Mouse (Mus musculus): Measurements from ENCODE around the gene Sema4a. TPM values are rescaled to one million over a fixed set of nuclear protein-coding genes. Genes with fewer than 3 reads are reported as not detected.

The Sema4a gene
- polyA plus RNA-seq, 1 experiment from 2014 or later, result 5.3 TPM

DNA sequence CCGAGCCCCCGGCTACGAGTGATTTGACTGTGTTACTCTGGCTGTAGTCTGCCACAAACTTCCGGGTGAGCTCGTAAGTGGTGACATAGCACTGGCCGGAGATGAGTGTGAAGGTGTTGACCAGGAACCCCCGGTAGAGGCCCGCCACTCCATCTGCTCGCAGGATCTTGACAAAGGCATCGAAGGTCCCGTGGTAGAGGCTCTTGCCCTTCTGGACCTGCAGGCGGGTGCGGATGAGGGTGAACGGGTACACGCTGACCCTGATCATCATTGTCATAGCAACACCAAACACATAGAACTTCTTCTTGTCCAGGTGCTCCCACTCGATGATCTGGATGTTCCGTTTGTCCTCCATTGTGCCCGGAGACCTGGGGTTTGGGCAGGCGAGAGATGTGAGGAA is 40.2 kb downstream of the Sema4a start:
- H3K9me3 ChIP-seq, result no peaks in the 10 kb centered on the region
- ATAC-seq (ENCODE audit: borderline replicate concordance, extremely low read depth, low FRiP score, low TSS enrichment), result no peak
- H3K27me3 ChIP-seq, result no peaks in the 10 kb centered on the region
- no peak overlapping the region for H3K4me3 ChIP-seq
- H3K36me3 ChIP-seq, result peaks cover 33% of the 10 kb centered on the region
- WGBS, result 92% methylated on average over 19 of the region's 19 CpGs
- H3K4me1 ChIP-seq, result peaks cover 19% of the 10 kb centered on the region
- H3K4me2 ChIP-seq, result no peak overlapping the region
- no peak overlapping the region for H3K9ac ChIP-seq
- no peak overlapping the region for H3K27ac ChIP-seq

DNA sequence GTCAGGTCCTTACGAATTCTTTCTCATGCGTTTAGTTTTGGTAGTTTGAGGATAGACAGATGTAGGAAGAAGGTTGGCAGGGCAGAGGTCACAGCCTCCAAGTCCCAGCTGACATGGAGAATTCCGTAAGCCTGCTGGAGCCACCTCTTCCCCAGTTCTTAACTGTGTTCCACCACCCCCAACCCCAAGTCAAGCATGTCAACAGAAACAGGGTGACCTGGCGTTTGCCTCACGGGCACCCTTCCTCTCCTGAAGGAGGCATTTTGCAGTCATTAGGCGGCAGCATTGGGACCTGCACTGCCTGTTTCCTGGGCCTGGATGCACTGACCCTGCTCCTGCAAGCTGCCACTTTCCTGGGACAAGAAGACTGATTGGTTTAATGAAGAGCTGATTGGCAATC is 43.0 kb downstream of the Sema4a start:
- 0 out of 2 replicates have a peak, but pooled peaks cover 6% of the 10 kb centered on the region for H3K4me1 ChIP-seq
- no peaks in the 10 kb centered on the region for H3K9me3 ChIP-seq
- no peak overlapping the region for H3K4me2 ChIP-seq
- H3K9ac ChIP-seq, result no peak overlapping the region
- no peaks in the 10 kb centered on the region for H3K27me3 ChIP-seq
- no peak overlapping the region for H3K4me3 ChIP-seq
- peaks cover 44% of the 10 kb centered on the region for H3K36me3 ChIP-seq
- ATAC-seq (ENCODE audit: borderline replicate concordance, extremely low read depth, low FRiP score, low TSS enrichment), result no peak
- WGBS, result 67% methylated on average over 6 of the region's 6 CpGs
- no peak overlapping the region for H3K27ac ChIP-seq

DNA sequence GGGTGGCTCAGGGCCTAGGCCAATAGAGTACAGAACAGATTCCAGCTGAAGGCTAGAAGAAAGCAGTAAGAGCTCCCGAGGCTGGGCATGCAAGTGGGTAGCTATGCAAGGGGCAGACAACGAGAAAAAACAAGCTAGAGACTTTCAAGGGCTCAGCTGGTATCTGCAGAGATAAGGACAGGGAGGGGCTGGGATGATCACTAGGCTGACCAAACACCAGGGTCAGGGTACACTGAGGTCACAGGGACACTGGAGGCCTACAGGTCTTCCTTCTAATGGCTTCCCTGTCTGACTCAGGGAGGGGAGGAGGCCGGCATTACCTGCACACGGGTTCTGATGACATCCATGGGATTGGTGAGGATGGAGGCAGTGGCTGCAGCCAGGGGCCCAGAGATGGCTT is 45.3 kb downstream of the Sema4a start:
- WGBS, result 60% methylated on average over 4 of the region's 4 CpGs
- no peak overlapping the region for H3K4me2 ChIP-seq
- H3K27me3 ChIP-seq, result no peaks in the 10 kb centered on the region
- peaks cover 4% of the 10 kb centered on the region; the same call in 1 of the 2 replicates for H3K4me1 ChIP-seq
- no peak overlapping the region for H3K9ac ChIP-seq
- H3K9me3 ChIP-seq, result no peaks in the 10 kb centered on the region
- no peak overlapping the region for H3K27ac ChIP-seq
- H3K4me3 ChIP-seq, result no peak overlapping the region
- H3K36me3 ChIP-seq, result peaks cover 47% of the 10 kb centered on the region
- no peak for ATAC-seq (ENCODE audit: borderline replicate concordance, extremely low read depth, low FRiP score, low TSS enrichment)

DNA sequence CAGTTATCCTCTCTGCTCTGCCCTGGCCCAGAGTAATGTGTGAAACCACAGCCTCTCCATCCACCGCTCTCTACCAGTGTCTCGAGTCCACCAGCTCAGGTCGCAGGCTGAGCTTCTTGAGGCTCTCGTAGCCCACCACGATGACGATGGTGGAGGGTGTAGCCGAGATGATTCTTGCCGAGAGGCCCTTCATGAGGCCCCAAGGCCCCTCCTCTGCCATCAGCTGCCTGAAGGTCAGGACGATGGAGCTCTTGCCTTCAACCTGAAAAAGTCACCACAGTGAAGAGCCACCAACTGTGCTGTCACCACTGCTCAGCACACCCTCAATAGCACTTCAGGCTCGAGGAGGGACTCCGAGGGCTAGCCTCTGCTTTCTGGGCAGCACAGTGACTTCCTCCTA is 48.3 kb downstream of the Sema4a start:
- Histone ChIP-seq H3K36me3 (peaks cover 20% of the 10 kb centered on the region), H3K9me3 (no peaks in the 10 kb centered on the region), H3K4me3 (no peak overlapping the region), H3K4me1 (peaks cover 23% of the 10 kb centered on the region), H3K9ac (no peak overlapping the region), H3K27ac (no peak overlapping the region), H3K27me3 (no peaks in the 10 kb centered on the region), H3K4me2 (no peak overlapping the region)
- 81% methylated on average over 11 of the region's 11 CpGs for WGBS
- no peak for ATAC-seq (ENCODE audit: borderline replicate concordance, extremely low read depth, low FRiP score, low TSS enrichment)

DNA sequence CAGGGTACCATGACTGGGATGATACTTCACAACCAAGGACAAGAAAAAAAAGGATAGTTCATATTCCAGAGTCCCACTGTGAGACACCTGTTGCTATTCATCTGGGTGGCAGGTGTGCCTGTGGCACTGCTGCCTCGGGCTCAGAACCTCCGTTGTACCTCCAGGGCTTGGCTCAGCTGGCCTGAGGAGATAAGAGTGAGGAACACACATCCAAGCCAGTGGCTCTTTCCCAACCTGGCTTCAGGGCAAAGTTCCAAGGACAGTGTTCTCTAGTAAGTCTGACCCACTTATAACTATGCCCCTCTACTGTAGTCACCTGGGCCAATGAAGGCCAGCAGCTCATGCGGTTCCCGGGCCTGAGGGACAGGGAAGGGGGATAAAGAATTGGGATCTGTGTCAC is 49.3 kb downstream of the Sema4a start:
- WGBS, result 81% methylated on average over 4 of the region's 4 CpGs

DNA sequence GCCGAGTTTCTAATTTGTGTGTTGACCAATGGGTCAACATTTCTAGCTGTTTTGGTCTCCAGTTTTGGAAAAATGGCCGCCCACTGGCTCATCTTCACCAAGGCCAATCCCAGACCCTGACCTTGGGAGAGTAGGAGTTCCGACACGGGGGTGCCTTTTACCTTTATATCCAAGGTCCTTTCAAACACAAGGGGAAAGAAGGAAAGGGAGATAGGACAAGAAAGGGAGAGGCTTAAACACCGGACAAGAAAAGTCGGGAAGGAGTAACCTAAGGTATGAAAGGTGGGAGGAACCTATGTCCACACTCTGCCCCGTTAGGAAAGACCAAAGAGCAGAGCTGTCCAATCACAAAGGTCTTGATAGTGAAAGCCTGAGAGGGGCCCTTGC is 50.3 kb downstream of the Sema4a start:
- Histone ChIP-seq H3K9me3 (no peaks in the 10 kb centered on the region), H3K4me2 (peak overlapping the region; percentile 76), H3K27ac (peak overlapping the region; percentile 95), H3K27me3 (no peaks in the 10 kb centered on the region), H3K36me3 (peaks cover 16% of the 10 kb centered on the region), H3K9ac (peak overlapping the region; percentile 14; the same call in 1 of the 2 replicates), H3K4me3 (peak overlapping the region; percentile 81), H3K4me1 (peaks cover 26% of the 10 kb centered on the region)
- 21% methylated on average over 7 of the region's 7 CpGs for WGBS
- no peak for ATAC-seq (ENCODE audit: borderline replicate concordance, extremely low read depth, low FRiP score, low TSS enrichment)

More for the DNA sequence above, 49.3 kb downstream of the Sema4a start:
- H3K4me3 ChIP-seq, result no peak overlapping the region
- no peaks in the 10 kb centered on the region for H3K9me3 ChIP-seq
- no peak overlapping the region for H3K9ac ChIP-seq
- H3K27ac ChIP-seq, result no peak overlapping the region
- H3K27me3 ChIP-seq, result no peaks in the 10 kb centered on the region
- peaks cover 19% of the 10 kb centered on the region for H3K36me3 ChIP-seq
- ATAC-seq (ENCODE audit: borderline replicate concordance, extremely low read depth, low FRiP score, low TSS enrichment), result no peak
- peaks cover 26% of the 10 kb centered on the region for H3K4me1 ChIP-seq
- H3K4me2 ChIP-seq, result no peak overlapping the region

DNA sequence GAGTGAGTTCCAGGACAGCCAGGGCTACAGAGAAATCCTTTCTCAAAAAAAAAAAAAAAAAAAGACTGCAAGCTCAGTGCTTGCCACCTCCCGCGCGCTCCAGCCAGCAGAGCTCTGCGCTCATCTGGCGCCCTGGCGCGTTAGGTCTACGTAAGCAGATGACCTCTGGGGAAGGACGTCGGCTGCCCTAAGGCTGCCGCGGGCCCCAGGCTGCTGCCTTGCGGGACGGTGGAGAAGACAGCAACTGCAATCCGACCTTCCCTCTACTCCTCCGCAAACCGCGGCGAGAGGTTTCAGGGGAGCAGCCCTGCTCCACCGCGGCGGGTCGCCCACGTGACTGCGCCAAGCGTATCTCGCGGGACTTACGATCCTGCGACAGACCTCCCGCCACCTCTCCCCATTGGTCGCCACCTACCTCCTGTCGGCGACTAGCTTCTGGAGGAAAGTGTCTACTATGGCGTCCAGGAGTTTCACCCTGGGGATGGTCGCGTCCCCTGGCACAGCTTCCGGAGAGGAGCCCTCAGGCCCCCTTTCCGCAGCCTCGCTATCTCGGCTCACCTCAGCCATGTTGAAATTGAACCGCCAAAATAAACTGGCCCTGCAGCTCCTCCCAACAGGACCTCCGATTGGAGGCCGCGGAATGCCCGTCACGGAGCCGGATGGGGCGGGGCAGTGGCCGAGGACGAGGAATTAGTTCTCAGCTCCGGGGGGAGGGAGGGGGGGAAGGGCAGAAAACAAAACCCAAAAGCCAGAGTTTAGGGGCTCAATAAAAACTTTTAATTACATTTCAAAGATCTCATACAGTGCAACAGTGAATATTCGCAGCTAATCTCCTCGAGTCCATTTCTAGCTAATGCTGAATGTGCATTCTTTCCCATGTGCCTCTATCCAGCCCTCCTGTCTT is 51.0 kb downstream of the Sema4a start, which contains the start of gene Pmf1:
Gene Pmf1, minus strand, starts transcription at position 591 of the 904 bp plus-strand sequence.
- peak; percentile 91 for ATAC-seq (ENCODE audit: borderline replicate concordance, extremely low read depth, low FRiP score, low TSS enrichment)
- no peaks in the 10 kb centered on the region for H3K27me3 ChIP-seq
- H3K9me3 ChIP-seq, result no peaks in the 10 kb centered on the region
- H3K9ac ChIP-seq, result peak within 1 kb of the TSS; percentile 95
- H3K4me2 ChIP-seq, result peak within 1 kb of the TSS; percentile 76
- under 1% methylated on average over 53 of the region's 54 CpGs for WGBS
- H3K4me3 ChIP-seq, result peak within 1 kb of the TSS; percentile 81
- H3K36me3 ChIP-seq, result peaks cover 11% of the 10 kb centered on the region; the same call in 1 of the 2 replicates
- peaks cover 26% of the 10 kb centered on the region for H3K4me1 ChIP-seq
- H3K27ac ChIP-seq, result peak within 1 kb of the TSS; percentile 95

DNA sequence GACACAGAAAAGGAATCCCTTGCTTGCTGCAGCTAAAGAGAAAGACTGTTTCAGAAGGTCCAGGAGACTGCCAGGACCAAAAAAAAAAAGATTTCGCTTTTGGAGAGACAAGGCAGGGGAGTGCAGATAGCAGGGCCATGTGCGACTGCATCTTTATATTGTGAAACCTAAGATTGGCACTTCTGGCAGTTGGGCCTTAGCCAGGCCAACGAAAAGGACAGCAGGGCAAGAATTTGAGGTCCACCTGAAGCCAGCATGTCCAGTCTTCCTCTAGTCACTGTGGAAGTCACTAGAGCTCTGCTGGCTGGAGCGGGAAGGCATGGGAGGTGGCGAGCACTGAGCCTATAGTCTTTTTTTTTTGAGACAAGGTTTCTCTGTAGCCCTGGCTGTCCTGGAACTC is 52.0 kb downstream of the Sema4a start:
- ATAC-seq (ENCODE audit: borderline replicate concordance, extremely low read depth, low FRiP score, low TSS enrichment), result no peak
- H3K4me3 ChIP-seq, result peak overlapping the region; percentile 81
- H3K4me1 ChIP-seq, result peaks cover 26% of the 10 kb centered on the region
- no peak overlapping the region for H3K27ac ChIP-seq
- no peaks in the 10 kb centered on the region for H3K9me3 ChIP-seq
- peak overlapping the region; percentile 95 for H3K9ac ChIP-seq
- H3K27me3 ChIP-seq, result no peaks in the 10 kb centered on the region
- peaks cover 12% of the 10 kb centered on the region; the same call in 1 of the 2 replicates for H3K36me3 ChIP-seq
- 46% methylated on average over 5 of the region's 5 CpGs for WGBS
- H3K4me2 ChIP-seq, result peak overlapping the region; percentile 76

DNA sequence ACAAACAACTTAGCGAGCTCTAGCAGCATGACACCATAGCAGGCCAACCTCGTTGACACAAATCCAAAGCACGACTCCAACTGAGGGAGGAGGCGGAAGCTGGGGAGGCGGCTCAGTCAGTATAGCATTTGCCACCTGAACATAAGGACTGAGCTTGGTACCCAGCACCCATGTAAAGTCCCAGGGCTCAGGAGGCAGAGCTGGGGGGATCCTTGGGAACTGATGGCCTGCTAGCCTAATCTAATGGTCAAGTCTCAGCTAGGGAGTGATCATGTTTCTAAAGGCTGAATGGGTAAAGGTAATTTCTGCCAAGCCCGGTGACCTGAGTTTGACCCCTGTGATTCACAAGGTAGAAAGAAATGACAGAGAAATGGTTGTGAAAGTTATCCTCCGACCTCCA is 53.5 kb downstream of the Sema4a start:
- WGBS, result 47% methylated on average over 7 of the region's 7 CpGs
- H3K9ac ChIP-seq, result no peak overlapping the region
- H3K27me3 ChIP-seq, result no peaks in the 10 kb centered on the region

DNA sequence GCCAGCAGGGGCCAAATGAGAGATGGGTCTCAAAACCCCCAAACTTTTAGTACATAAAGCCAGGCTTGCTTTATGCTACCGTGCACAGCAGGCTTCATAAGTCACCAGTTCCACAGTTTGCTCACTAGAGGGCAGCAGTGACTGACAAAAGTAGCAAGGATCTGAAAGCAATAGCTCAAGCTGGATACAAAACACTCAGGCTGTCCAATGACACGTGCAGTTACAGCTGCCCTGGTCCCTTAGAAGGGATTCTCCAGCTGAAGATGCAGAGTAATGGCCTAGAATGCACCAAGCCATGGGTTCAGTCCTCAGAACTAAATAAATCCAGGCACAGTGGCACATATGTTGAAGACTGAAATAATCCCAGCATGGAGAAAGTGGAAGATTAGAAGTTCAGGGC is 53.9 kb downstream of the Sema4a start:
- Histone ChIP-seq H3K4me3 (no peak overlapping the region), H3K4me1 (peaks cover 26% of the 10 kb centered on the region), H3K4me2 (no peak overlapping the region), H3K9me3 (no peaks in the 10 kb centered on the region), H3K27ac (no peak overlapping the region), H3K36me3 (peaks cover 8% of the 10 kb centered on the region; the same call in 1 of the 2 replicates), H3K9ac (no peak overlapping the region; the same call in 1 of the 2 replicates), H3K27me3 (no peaks in the 10 kb centered on the region)
- 0% methylated on average over 2 of the region's 2 CpGs for WGBS
- no peak for ATAC-seq (ENCODE audit: borderline replicate concordance, extremely low read depth, low FRiP score, low TSS enrichment)

More for the DNA sequence above, 53.5 kb downstream of the Sema4a start:
- H3K4me3 ChIP-seq, result no peak overlapping the region
- no peak overlapping the region for H3K27ac ChIP-seq
- ATAC-seq (ENCODE audit: borderline replicate concordance, extremely low read depth, low FRiP score, low TSS enrichment), result no peak
- no peaks in the 10 kb centered on the region for H3K9me3 ChIP-seq
- peaks cover 12% of the 10 kb centered on the region; the same call in 1 of the 2 replicates for H3K36me3 ChIP-seq
- H3K4me2 ChIP-seq, result no peak overlapping the region
- H3K4me1 ChIP-seq, result peaks cover 26% of the 10 kb centered on the region

DNA sequence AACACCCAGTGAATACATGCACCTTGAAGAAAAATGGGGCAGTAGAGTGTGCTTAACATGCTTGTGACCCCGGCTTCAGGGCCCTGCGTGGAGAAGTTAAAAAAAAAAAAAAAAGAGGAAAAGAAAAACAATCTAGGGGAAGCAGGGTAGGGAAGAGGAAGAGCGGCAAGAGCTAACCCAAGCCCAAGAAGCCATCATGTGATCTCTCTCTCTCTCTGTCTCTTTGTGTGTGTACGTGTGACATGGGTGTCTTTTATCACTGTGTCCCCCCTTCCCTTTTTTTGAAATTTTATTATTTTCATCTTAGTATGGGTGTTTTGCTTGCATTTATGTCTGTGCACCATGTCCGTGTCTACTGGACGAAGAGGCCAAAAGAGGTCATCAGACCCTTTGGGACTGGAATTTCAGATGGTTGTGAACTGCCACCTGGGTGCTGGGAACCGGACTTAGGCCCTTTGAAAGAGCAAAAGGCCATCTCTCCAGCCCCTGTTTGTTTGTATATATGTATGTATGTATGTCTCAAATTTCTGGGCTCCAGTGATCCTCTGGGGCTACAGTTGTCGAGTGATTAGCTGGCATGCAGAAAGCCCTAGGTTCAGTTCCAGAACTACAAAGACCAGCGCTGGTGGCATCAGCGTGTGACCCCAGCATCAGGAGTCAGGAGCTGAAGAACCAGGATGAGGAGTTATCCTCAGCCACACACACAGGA is 57.3 kb downstream of the Sema4a start:
- 87% methylated on average over 10 of the region's 10 CpGs for WGBS
- Histone ChIP-seq H3K36me3 (peaks cover 16% of the 10 kb centered on the region), H3K4me3 (no peak overlapping the region), H3K27ac (no peak overlapping the region), H3K9ac (no peak overlapping the region), H3K4me1 (peaks cover 12% of the 10 kb centered on the region), H3K4me2 (no peak overlapping the region), H3K27me3 (no peaks in the 10 kb centered on the region), H3K9me3 (no peaks in the 10 kb centered on the region)
- no peak for ATAC-seq (ENCODE audit: borderline replicate concordance, extremely low read depth, low FRiP score, low TSS enrichment)

DNA sequence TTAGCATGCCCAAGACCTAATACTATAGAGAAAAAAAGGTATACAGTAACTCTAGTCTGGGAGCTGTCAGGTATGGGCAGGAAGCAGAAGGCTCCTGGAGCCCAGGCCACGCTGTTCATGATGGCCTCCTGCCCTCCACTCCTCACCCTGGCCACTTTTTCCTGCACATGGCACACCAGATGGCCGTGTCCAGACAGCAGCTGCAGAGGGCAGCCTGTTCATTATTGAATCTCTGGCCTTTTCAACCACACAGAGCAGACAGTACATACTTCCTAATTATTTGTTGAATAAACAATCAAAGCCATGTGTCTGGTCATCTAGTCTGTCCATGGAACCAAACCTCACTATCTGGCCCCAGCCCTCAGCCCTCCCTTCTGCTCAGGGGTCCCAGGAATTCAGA is 62.3 kb downstream of the Sema4a start:
- no peak overlapping the region for H3K4me3 ChIP-seq
- WGBS, result 84% methylated on average over 2 of the region's 2 CpGs
- no peak overlapping the region for H3K4me2 ChIP-seq
- H3K9me3 ChIP-seq, result no peaks in the 10 kb centered on the region
- no peak overlapping the region for H3K9ac ChIP-seq
- ATAC-seq (ENCODE audit: borderline replicate concordance, extremely low read depth, low FRiP score, low TSS enrichment), result no peak
- no peaks in the 10 kb centered on the region for H3K27me3 ChIP-seq
- peaks cover 30% of the 10 kb centered on the region for H3K36me3 ChIP-seq
- no peak overlapping the region for H3K27ac ChIP-seq
- H3K4me1 ChIP-seq, result no peaks in the 10 kb centered on the region

Data from lung, embryonic 15.5 days (tissue).